Mouse (Mus musculus) urinary bladder, postnatal 4 days (tissue): ENCODE measurements around the gene Senp6.

Experiments
- DNase-seq, 2 experiments: peaks; one replicate each; pipeline ENCODE4 v3.0.0; 2021 to 2022; ENCODE audit warnings: low spot score in 2 of 2

The Senp6 gene

GRCm38 (mm10) chr9:80172396-80173222 lies 105.9 kb downstream of the Senp6 start:
- no peak for DNase-seq

- DNase-seq = peak in 1 of 2 experiments; percentile 28
Measured at GRCm38 (mm10) chr9:80173629-80174028, 106.9 kb downstream of the Senp6 start.

GRCm38 (mm10) chr9:80176696-80177478 lies 110.2 kb downstream of the Senp6 start:
- DNase-seq = no peak

- no peak for DNase-seq
Measured at GRCm38 (mm10) chr9:80178670-80179069, 112.0 kb downstream of the Senp6 start.

- no peak for DNase-seq
Measured at GRCm38 (mm10) chr9:80179688-80180087, 113.0 kb downstream of the Senp6 start.

- no peak for DNase-seq
Measured at GRCm38 (mm10) chr9:80180771-80181170, 114.1 kb downstream of the Senp6 start.

- DNase-seq = no peak
Measured at GRCm38 (mm10) chr9:80181692-80182091, 115.0 kb downstream of the Senp6 start.

- DNase-seq = no peak
Measured at GRCm38 (mm10) chr9:80184138-80184537, 117.4 kb downstream of the Senp6 start.

GRCm38 (mm10) chr9:80185737-80186136 lies 119.0 kb downstream of the Senp6 start:
- no peak for DNase-seq

GRCm38 (mm10) chr9:80186693-80187092 lies 120.0 kb downstream of the Senp6 start:
- no peak for DNase-seq

GRCm38 (mm10) chr9:80188324-80188893 lies 121.7 kb downstream of the Senp6 start:
- no peak for DNase-seq

GRCm38 (mm10) chr9:80191240-80191639 lies 124.5 kb downstream of the Senp6 start:
- no peak for DNase-seq

- no peak for DNase-seq
Measured at GRCm38 (mm10) chr9:80192324-80192723, 125.6 kb downstream of the Senp6 start.

- DNase-seq = no peak
Measured at GRCm38 (mm10) chr9:80194446-80194845, 127.7 kb downstream of the Senp6 start.
